Mouse (Mus musculus): ENCODE results near the gene Prss37. TPM values are rescaled to one million over a fixed set of nuclear protein-coding genes. Genes with fewer than 3 reads are reported as not detected.
A peak's percentile ranks its signal among the peaks of the same experiment; 100 is the strongest.

The Prss37 gene
- polyA plus RNA-seq (2015; fragmentation: Nextera tagmentation; extraction: Ambion mirVana): not detected in 2 replicates

DNA sequence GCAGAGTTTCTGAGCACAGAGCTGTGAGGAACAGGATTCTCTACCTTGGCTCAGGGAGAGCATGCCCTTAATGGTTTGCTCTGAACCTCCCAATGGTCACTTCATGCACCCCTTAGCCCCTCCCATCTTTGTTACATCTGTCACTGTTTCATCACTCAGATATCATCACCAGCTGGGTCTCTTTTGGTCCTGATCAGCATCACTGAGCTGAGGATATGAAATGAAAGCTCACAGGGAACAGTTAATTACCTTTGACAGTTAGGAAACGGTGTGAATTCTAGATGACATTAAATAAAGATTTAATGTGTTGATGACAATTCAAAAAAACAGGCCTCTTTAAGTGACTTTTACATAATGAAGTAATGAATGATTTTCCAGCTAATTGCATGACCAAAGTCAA, at the start of gene Prss37:
TSS of gene Prss37 (minus strand) at position 101 of the 400 bp plus-strand sequence.
- Histone ChIP-seq H3K27me3 (ENCODE audit: control insufficient read depth, insufficient read depth, low read depth, low read length) (no peaks in the 10 kb centered on the region), H3K4me1 (ENCODE audit: control insufficient read depth, insufficient read depth, low read length) (no peaks in the 10 kb centered on the region), H3K36me3 (ENCODE audit: control insufficient read depth, insufficient read depth, low read length) (no peaks in the 10 kb centered on the region), H3K27ac (ENCODE audit: low read length) (no peak within 1 kb of the TSS), H3K4me3 (ENCODE audit: low read depth, low read length) (no peak within 1 kb of the TSS), H3K9ac (ENCODE audit: low read depth, low read length) (no peak within 1 kb of the TSS), H3K4me2 (ENCODE audit: low read length) (no peak within 1 kb of the TSS), H3K9me3 (replicated peaks; ENCODE audit: control insufficient read depth, low read length, poor library complexity, severe bottlenecking) (no peaks in the 10 kb centered on the region; the same call in 1 of the 2 replicates)
- ATAC-seq: no peak
- 73% methylated on average over 1 of the region's 1 CpGs for WGBS

DNA sequence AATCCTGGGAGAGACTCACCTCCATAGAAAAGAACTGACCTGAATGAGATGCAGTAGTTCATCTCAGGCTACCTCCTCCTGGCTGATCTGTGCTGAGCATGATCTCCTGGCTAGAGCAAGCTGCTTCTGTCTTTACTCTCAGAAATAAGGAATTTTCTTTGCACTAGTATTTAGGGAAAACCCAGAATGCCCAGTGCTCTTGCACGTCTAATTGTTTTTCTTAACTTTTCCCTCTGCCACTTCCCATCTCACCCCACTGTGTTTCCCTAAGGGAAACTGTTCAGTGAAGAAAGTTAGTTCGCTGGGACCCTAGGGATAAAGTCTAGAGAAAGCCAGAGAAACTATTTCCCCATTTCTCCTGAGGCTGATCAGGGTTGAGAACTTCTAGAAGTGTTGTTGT, 35.6 kb upstream of the Prss37 start, which contains the start of gene Olfr461:
TSS of gene Olfr461 (minus strand) at position 101 of the 400 bp plus-strand sequence.
- no peak within 1 kb of the TSS for H3K4me2 ChIP-seq (ENCODE audit: low read length)
- H3K4me3 ChIP-seq (ENCODE audit: low read depth, low read length): no peak within 1 kb of the TSS
- no peak for ATAC-seq
- no peaks in the 10 kb centered on the region for H3K36me3 ChIP-seq (ENCODE audit: control insufficient read depth, insufficient read depth, low read length)
- 84% methylated on average over 2 of the region's 2 CpGs for WGBS
- no peak within 1 kb of the TSS for H3K9ac ChIP-seq (ENCODE audit: low read depth, low read length)
- no peaks in the 10 kb centered on the region for H3K4me1 ChIP-seq (ENCODE audit: control insufficient read depth, insufficient read depth, low read length)
- H3K9me3 ChIP-seq (replicated peaks; ENCODE audit: control insufficient read depth, low read length, poor library complexity, severe bottlenecking): no peaks in the 10 kb centered on the region
- H3K27ac ChIP-seq (ENCODE audit: low read length): no peak within 1 kb of the TSS
- no peaks in the 10 kb centered on the region for H3K27me3 ChIP-seq (ENCODE audit: control insufficient read depth, insufficient read depth, low read depth, low read length)

DNA sequence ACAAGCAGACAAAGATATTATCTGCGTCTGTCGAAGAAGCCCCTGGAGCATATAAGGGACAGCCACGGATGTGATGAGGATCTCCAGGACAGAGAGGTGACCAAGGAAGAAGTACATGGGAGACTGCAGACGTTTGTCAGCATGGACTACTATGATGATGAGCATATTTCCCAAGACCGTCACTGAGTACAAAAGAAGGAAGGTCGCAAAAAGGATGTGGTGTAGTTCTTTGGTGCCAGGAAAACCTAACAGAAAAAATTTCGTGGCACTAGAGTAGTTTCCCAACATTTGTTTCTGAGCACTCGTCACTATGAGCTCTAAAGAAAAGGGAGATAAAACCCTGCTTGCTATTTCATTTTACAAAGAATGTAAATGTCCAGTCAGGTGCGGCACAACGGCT, 25.4 kb upstream of the Prss37 start:
- Histone ChIP-seq H3K4me3 (ENCODE audit: low read depth, low read length) (no peak overlapping the region), H3K4me1 (ENCODE audit: control insufficient read depth, insufficient read depth, low read length) (no peaks in the 10 kb centered on the region), H3K36me3 (ENCODE audit: control insufficient read depth, insufficient read depth, low read length) (no peaks in the 10 kb centered on the region), H3K9me3 (replicated peaks; ENCODE audit: control insufficient read depth, low read length, poor library complexity, severe bottlenecking) (no peaks in the 10 kb centered on the region), H3K4me2 (ENCODE audit: low read length) (no peak overlapping the region), H3K9ac (ENCODE audit: low read depth, low read length) (no peak overlapping the region), H3K27me3 (ENCODE audit: control insufficient read depth, insufficient read depth, low read depth, low read length) (no peaks in the 10 kb centered on the region), H3K27ac (ENCODE audit: low read length) (no peak overlapping the region)
- WGBS: 81% methylated on average over 10 of the region's 10 CpGs
- ATAC-seq: no peak

DNA sequence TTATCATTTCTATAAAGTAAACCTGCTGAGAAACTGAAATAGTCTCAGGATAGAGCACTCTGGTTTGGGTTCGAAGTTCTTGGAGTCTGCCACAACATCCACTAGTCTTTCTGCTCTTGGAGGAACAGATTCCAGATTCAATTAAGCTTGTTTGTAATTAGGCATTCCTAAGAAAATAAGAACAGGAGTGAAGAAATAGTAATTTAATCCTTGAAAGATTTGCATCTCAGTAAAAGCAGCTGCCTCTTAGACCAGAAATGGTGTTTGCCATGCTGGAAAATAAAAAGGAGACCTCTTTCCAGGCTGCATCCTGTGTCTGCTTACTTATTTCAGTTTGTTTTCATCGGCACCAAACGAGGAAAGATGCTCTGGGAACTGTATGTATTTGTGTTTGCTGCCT, 26.1 kb downstream of the Prss37 start, which contains the start of gene Tas2r108:
TSS of gene Tas2r108 (plus strand) at position 301 of the 400 bp plus-strand sequence.
- H3K4me2 ChIP-seq (ENCODE audit: low read length): no peak within 1 kb of the TSS
- no peaks in the 10 kb centered on the region for H3K27me3 ChIP-seq (ENCODE audit: control insufficient read depth, insufficient read depth, low read depth, low read length)
- H3K36me3 ChIP-seq (ENCODE audit: control insufficient read depth, insufficient read depth, low read length): no peaks in the 10 kb centered on the region
- no peak within 1 kb of the TSS for H3K4me3 ChIP-seq (ENCODE audit: low read depth, low read length)
- H3K9ac ChIP-seq (ENCODE audit: low read depth, low read length): no peak within 1 kb of the TSS
- 94% methylated on average over 3 of the region's 3 CpGs for WGBS
- no peaks in the 10 kb centered on the region for H3K4me1 ChIP-seq (ENCODE audit: control insufficient read depth, insufficient read depth, low read length)
- H3K27ac ChIP-seq (ENCODE audit: low read length): no peak within 1 kb of the TSS
- H3K9me3 ChIP-seq (replicated peaks; ENCODE audit: control insufficient read depth, low read length, poor library complexity, severe bottlenecking): no peaks in the 10 kb centered on the region
- no peak for ATAC-seq

DNA sequence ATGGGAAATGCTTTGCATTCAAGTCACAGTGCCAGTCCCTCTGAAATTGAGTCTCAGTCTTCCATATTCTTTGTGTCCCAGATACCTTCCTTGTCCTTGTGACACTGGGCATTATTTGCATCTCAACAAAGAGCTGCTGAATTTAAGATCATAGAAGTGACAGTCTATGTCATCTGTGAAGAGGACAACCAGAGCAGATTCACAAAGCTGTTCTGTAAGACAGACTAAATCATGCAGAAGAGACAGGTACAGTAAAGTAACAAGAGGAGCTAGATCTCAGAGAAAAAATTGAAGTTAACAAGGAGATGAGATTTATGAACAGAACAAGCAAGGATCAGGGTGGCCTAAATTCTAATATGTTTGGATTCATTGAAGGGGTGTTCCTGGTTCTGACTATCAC, 28.4 kb downstream of the Prss37 start, which contains the start of gene Tas2r137:
TSS of gene Tas2r137 (plus strand) at position 301 of the 400 bp plus-strand sequence.
- Histone ChIP-seq H3K4me1 (ENCODE audit: control insufficient read depth, insufficient read depth, low read length) (no peaks in the 10 kb centered on the region), H3K9me3 (replicated peaks; ENCODE audit: control insufficient read depth, low read length, poor library complexity, severe bottlenecking) (no peaks in the 10 kb centered on the region), H3K36me3 (ENCODE audit: control insufficient read depth, insufficient read depth, low read length) (no peaks in the 10 kb centered on the region), H3K4me2 (ENCODE audit: low read length) (no peak within 1 kb of the TSS), H3K27ac (ENCODE audit: low read length) (no peak within 1 kb of the TSS), H3K27me3 (ENCODE audit: control insufficient read depth, insufficient read depth, low read depth, low read length) (no peaks in the 10 kb centered on the region), H3K4me3 (ENCODE audit: low read depth, low read length) (no peak within 1 kb of the TSS), H3K9ac (ENCODE audit: low read depth, low read length) (no peak within 1 kb of the TSS)
- ATAC-seq: no peak

DNA sequence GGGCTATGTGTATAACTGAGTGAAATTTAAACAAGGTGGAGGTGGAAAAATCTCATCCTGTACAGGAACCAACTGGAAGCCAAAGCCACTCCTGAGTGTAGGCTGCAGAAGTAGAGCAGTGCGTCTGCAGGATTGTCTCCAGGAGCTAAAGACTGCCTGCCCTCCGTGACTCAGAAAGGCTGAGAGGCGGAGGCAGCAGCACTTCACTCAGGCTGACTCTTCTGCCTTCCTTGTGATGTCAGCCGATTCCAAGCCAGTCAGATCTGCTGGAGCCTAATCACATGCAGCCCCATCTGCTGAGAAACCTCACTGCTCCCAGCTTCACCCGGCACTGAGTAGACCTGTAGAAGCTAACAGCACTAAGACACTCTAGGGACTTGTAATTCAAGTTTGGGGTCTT, 37.0 kb downstream of the Prss37 start:
- Histone ChIP-seq H3K9ac (ENCODE audit: low read depth, low read length) (no peak overlapping the region), H3K27me3 (ENCODE audit: control insufficient read depth, insufficient read depth, low read depth, low read length) (no peaks in the 10 kb centered on the region), H3K4me1 (ENCODE audit: control insufficient read depth, insufficient read depth, low read length) (no peaks in the 10 kb centered on the region), H3K9me3 (replicated peaks; ENCODE audit: control insufficient read depth, low read length, poor library complexity, severe bottlenecking) (no peaks in the 10 kb centered on the region), H3K27ac (ENCODE audit: low read length) (no peak overlapping the region), H3K4me2 (ENCODE audit: low read length) (no peak overlapping the region), H3K36me3 (ENCODE audit: control insufficient read depth, insufficient read depth, low read length) (peaks cover 26% of the 10 kb centered on the region), H3K4me3 (ENCODE audit: low read depth, low read length) (no peak overlapping the region)
- ATAC-seq: no peak
- WGBS: 93% methylated on average over 5 of the region's 5 CpGs

DNA sequence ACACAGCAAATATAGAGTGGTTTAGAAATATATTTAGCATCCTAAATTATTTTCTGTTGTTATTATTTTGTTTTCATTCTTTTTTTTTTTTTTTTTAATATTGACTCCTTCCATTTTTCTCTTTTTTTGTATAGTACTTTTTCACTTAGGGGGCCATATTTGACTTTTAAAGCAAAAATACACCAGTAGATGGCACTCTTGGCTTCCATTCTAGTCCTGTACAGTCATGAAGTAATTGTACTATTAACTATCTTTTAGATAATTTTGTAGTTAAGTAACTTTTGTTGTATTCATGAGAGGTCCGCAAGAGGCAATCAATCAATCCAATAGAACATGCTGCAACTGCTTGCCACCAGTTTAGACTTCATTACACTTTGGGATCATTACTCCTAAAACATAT, 39.6 kb downstream of the Prss37 start:
- H3K36me3 ChIP-seq (ENCODE audit: control insufficient read depth, insufficient read depth, low read length): peaks cover 47% of the 10 kb centered on the region
- H3K4me1 ChIP-seq (ENCODE audit: control insufficient read depth, insufficient read depth, low read length): no peaks in the 10 kb centered on the region
- H3K27me3 ChIP-seq (ENCODE audit: control insufficient read depth, insufficient read depth, low read depth, low read length): no peaks in the 10 kb centered on the region
- ATAC-seq: no peak
- no peak overlapping the region for H3K4me3 ChIP-seq (ENCODE audit: low read depth, low read length)
- H3K9ac ChIP-seq (ENCODE audit: low read depth, low read length): no peak overlapping the region
- no peak overlapping the region for H3K27ac ChIP-seq (ENCODE audit: low read length)
- no peak overlapping the region for H3K4me2 ChIP-seq (ENCODE audit: low read length)
- 96% methylated on average over 1 of the region's 1 CpGs for WGBS
- H3K9me3 ChIP-seq (replicated peaks; ENCODE audit: control insufficient read depth, low read length, poor library complexity, severe bottlenecking): no peaks in the 10 kb centered on the region

DNA sequence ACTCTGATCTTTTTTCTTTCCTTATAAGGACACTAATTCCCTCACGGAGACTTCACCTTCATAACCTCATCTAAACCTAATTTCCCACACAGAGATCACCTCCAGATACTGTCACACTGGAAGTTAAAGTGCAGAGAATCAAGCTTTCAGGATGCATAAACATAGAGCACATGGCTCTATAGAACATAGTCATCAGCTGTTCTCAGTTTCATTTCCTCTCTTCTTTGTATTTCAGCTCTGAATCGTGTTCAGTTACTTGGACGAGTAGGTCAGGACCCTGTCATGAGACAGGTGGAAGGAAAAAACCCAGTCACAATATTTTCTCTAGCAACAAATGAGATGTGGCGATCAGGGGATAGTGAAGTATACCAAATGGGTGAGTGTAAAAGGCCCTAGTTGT, 43.2 kb downstream of the Prss37 start:
- WGBS: 94% methylated on average over 4 of the region's 4 CpGs
- H3K4me2 ChIP-seq (ENCODE audit: low read length): no peak overlapping the region
- H3K9me3 ChIP-seq (replicated peaks; ENCODE audit: control insufficient read depth, low read length, poor library complexity, severe bottlenecking): no peaks in the 10 kb centered on the region
- no peak overlapping the region for H3K9ac ChIP-seq (ENCODE audit: low read depth, low read length)
- H3K27ac ChIP-seq (ENCODE audit: low read length): no peak overlapping the region
- H3K4me1 ChIP-seq (ENCODE audit: control insufficient read depth, insufficient read depth, low read length): peaks cover 7% of the 10 kb centered on the region
- H3K36me3 ChIP-seq (ENCODE audit: control insufficient read depth, insufficient read depth, low read length): peaks cover 31% of the 10 kb centered on the region
- no peak overlapping the region for H3K4me3 ChIP-seq (ENCODE audit: low read depth, low read length)
- no peaks in the 10 kb centered on the region for H3K27me3 ChIP-seq (ENCODE audit: control insufficient read depth, insufficient read depth, low read depth, low read length)
- no peak for ATAC-seq

DNA sequence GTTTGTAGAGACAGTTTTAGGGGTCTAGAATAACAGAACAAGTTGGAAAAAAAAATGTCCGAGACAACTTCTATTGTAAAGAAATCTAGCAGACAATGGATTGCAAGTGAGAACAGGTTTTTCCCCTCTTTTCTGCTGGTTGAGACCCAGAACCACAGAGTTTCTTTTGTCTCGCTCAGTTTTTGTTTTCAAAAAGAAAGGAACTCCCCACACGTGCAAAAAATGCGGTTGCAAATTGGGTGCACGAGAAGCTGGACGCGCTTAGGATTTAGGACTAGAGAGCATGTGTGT, 47.6 kb downstream of the Prss37 start:
- Histone ChIP-seq H3K4me1 (ENCODE audit: control insufficient read depth, insufficient read depth, low read length) (peaks cover 12% of the 10 kb centered on the region), H3K36me3 (ENCODE audit: control insufficient read depth, insufficient read depth, low read length) (peaks cover 20% of the 10 kb centered on the region), H3K9me3 (replicated peaks; ENCODE audit: control insufficient read depth, low read length, poor library complexity, severe bottlenecking) (no peaks in the 10 kb centered on the region), H3K4me2 (ENCODE audit: low read length) (peak overlapping the region; percentile 86), H3K27me3 (ENCODE audit: control insufficient read depth, insufficient read depth, low read depth, low read length) (no peaks in the 10 kb centered on the region), H3K9ac (ENCODE audit: low read depth, low read length) (peak overlapping the region; percentile 77), H3K27ac (ENCODE audit: low read length) (peak overlapping the region; percentile 87), H3K4me3 (ENCODE audit: low read depth, low read length) (peak overlapping the region; percentile 57)
- ATAC-seq: no peak
- WGBS: under 1% methylated on average over 7 of the region's 7 CpGs
